Mouse (Mus musculus) heart, embryonic 14.5 days (tissue): Measurements from ENCODE around the gene Ccin. TPM values are rescaled to one million over a fixed set of nuclear protein-coding genes. Genes with fewer than 3 reads are reported as not detected.

Source experiments
- ATAC-seq: fragments of 200-750 bp; cut with Nextera tagmentation; 2 replicates; pipeline ENCODE4 v1.8.0; 2017; ENCODE audit warnings: low read depth, moderate TSS enrichment; ENCODE audit not compliant: insufficient number of reproducible peaks, insufficient read depth, low FRiP score
- H3K27ac ChIP-seq, 2 experiments: fragments of 200-500 bp in 1 of 2; fragments of 300-500 bp in 1 of 2; sonication (generic) in 1 of 2; replicated peaks in 1 of 2; 2 replicates each; pipeline ENCODE4 v1.5.1; 2012 to 2014; ENCODE audit warnings: low read depth in 2 of 2, low read length in 2 of 2, control low read depth in 1 of 2, mild to moderate bottlenecking in 1 of 2, mixed read lengths in 1 of 2; ENCODE audit not compliant: control insufficient read depth in 1 of 2, insufficient read depth in 1 of 2
- H3K27me3 ChIP-seq: fragments of 300-500 bp; sonication (generic); 2 replicates; pipeline ENCODE4 v1.6.1; 2014; ENCODE audit warnings: mild to moderate bottlenecking, low read length, control low read depth; ENCODE audit not compliant: control insufficient read depth, insufficient read depth
- H3K36me3 ChIP-seq: fragments of 300-500 bp; sonication (generic); 2 replicates; pipeline ENCODE4 v1.6.1; 2014; ENCODE audit warnings: mild to moderate bottlenecking, control low read depth, low read length, mixed read lengths; ENCODE audit not compliant: control insufficient read depth, insufficient read depth
- H3K4me1 ChIP-seq, 2 experiments: fragments of 200-500 bp in 1 of 2; fragments of 300-500 bp in 1 of 2; sonication (generic) in 1 of 2; 2 replicates each; pipeline ENCODE4 v1.6.1; 2012 to 2014; ENCODE audit warnings: low read length in 2 of 2, control low read depth in 1 of 2, mixed read lengths in 1 of 2; ENCODE audit not compliant: control insufficient read depth in 2 of 2, insufficient read depth in 2 of 2
- H3K4me2 ChIP-seq: fragments of 300-500 bp; sonication (generic); 2 replicates; pipeline ENCODE4 v1.6.1; 2014; ENCODE audit warnings: mild to moderate bottlenecking, low read length
- H3K4me3 ChIP-seq, 2 experiments: fragments of 200-500 bp in 1 of 2; fragments of 300-500 bp in 1 of 2; sonication (generic) in 1 of 2; 2 replicates each; pipeline ENCODE4 v1.5.1; 2012 to 2014; ENCODE audit warnings: low read length in 2 of 2, mild to moderate bottlenecking in 2 of 2, control low read depth in 1 of 2, low read depth in 1 of 2, moderate library complexity in 1 of 2; ENCODE audit not compliant: control insufficient read depth in 1 of 2, insufficient read depth in 1 of 2
- H3K9ac ChIP-seq: fragments of 300-500 bp; sonication (generic); 2 replicates; pipeline ENCODE4 v1.6.1; 2014; ENCODE audit warnings: mild to moderate bottlenecking, low read length
- H3K9me3 ChIP-seq: fragments of 300-500 bp; sonication (generic); 2 replicates; pipeline ENCODE4 v1.6.1; 2016; ENCODE audit warnings: low read length, control low read depth; ENCODE audit not compliant: control insufficient read depth
- WGBS: fragments of 180-500 bp; shearing (Covaris S2); extraction: QIAGEN DNeasy Blood & Tissue Kit; methylation state at CpG from one replicate; pipeline ENCODE4 v1.1.7; 2014; 5-methylcytosine and 5-hydroxymethylcytosine counted together
- polyA plus RNA-seq: library from polyadenylated mRNA; unstranded; fragments of >200 nt; fragmentation: Nextera tagmentation; extraction: Ambion mirVana; gene quantifications from 2 replicates; pipeline ENCODE4 v1.2.1, GENCODE M21; 2014

The Ccin gene
- not detected in 2 replicates for polyA plus RNA-seq

DNA sequence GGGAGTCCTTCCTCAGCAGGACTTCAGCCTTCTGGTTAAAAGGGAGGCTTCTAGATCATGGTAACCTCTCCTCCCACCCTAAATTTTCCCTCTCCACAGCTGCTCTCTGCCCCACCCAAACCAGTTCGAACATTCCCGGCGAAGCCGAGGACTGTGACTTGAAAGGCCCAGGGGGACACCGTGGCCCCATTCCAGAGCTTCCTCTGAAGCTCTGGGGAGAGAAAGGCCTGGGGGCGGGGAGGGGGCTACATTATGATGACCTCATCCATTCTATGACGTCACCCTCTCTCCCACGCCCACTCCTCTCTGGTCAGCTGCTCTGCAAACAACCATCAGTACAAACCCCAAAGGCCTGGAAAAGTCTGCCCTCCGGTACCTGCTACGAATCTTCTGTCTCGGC, at the start of gene Ccin:
Ccin (plus strand) TSS at position 303 of the 400 bp plus-strand sequence.
- Histone ChIP-seq H3K36me3 (no peaks in the 10 kb centered on the region), H3K27me3 (no peaks in the 10 kb centered on the region), H3K4me1 (peaks cover 11 to 13% of the 10 kb centered on the region in 2 experiments), H3K4me3 (peak within 1 kb of the TSS; percentile 40 to 42), H3K9me3 (no peaks in the 10 kb centered on the region), H3K4me2 (peak within 1 kb of the TSS; percentile 79), H3K9ac (peak within 1 kb of the TSS; percentile 76), H3K27ac (no peak within 1 kb of the TSS)
- ATAC-seq, result no peak
- WGBS, result 64% methylated on average over 11 of the region's 11 CpGs

- H3K9me3 ChIP-seq, result no peaks in the 10 kb centered on the region
- no peak overlapping the region for H3K27ac ChIP-seq
- no peaks in the 10 kb centered on the region for H3K27me3 ChIP-seq
- ATAC-seq, result no peak; the same call in 1 of the 2 replicates
- H3K36me3 ChIP-seq, result peaks cover 48% of the 10 kb centered on the region
- WGBS, result 82% methylated on average over 4 of the region's 4 CpGs
- no peak overlapping the region for H3K4me2 ChIP-seq
- H3K9ac ChIP-seq, result no peak overlapping the region
- peaks cover 0 to 6% of the 10 kb centered on the region in 2 experiments; a peak in 1 of 4 replicates for H3K4me1 ChIP-seq
- no peak overlapping the region for H3K4me3 ChIP-seq
Measured at GRCm38 (mm10) chr4:43936186-43936585, 47.1 kb upstream of the Ccin start.

GRCm38 (mm10) chr4:43936749-43937674, 46.3 kb upstream of the Ccin start:
- no peak for ATAC-seq
- Histone ChIP-seq H3K4me1 (no peaks in the 10 kb centered on the region; a peak in 1 of 4 replicates), H3K4me2 (no peak overlapping the region), H3K36me3 (peaks cover 47% of the 10 kb centered on the region), H3K27ac (no peak overlapping the region), H3K27me3 (no peaks in the 10 kb centered on the region), H3K9me3 (no peaks in the 10 kb centered on the region), H3K4me3 (no peak overlapping the region), H3K9ac (no peak overlapping the region)
- WGBS, result 70% methylated on average over 14 of the region's 14 CpGs

- Histone ChIP-seq H3K9ac (no peak overlapping the region), H3K27ac (no peak overlapping the region), H3K9me3 (no peaks in the 10 kb centered on the region), H3K4me3 (no peak overlapping the region), H3K36me3 (peaks cover 81% of the 10 kb centered on the region), H3K4me1 (no peaks in the 10 kb centered on the region; a peak in 1 of 4 replicates), H3K4me2 (no peak overlapping the region), H3K27me3 (no peaks in the 10 kb centered on the region)
- ATAC-seq, result no peak
- WGBS, result 82% methylated on average over 5 of the region's 5 CpGs
Measured at GRCm38 (mm10) chr4:43941315-43941714, 42.0 kb upstream of the Ccin start.

- Histone ChIP-seq H3K27ac (no peak overlapping the region), H3K4me2 (no peak overlapping the region), H3K36me3 (peaks cover 79% of the 10 kb centered on the region), H3K4me3 (no peak overlapping the region), H3K4me1 (no peaks in the 10 kb centered on the region; a peak in 1 of 4 replicates), H3K9ac (no peak overlapping the region), H3K9me3 (no peaks in the 10 kb centered on the region), H3K27me3 (no peaks in the 10 kb centered on the region)
- 89% methylated on average over 8 of the region's 8 CpGs for WGBS
- no peak for ATAC-seq
Measured at GRCm38 (mm10) chr4:43942421-43942820, 40.9 kb upstream of the Ccin start.

DNA sequence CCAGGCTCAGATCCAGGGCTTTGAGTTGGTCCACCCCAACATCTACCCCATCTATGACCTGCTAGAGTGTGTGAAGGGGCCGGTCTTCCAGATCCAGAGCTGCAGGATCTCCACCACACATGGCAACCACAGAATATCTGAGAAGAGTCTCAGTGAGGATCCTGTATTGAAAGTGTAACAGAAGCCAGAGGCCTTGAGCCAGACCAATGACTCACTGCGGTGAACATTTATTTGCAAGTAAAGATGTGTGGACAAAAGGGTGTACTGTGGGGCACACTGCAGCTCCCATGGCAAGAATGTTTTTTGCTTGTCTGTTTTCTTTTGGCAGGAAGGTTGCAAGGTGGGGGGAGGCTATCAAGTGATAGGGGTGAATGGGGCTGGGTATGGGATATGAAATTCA, 35.7 kb upstream of the Ccin start:
- Histone ChIP-seq H3K27ac (no peak overlapping the region), H3K27me3 (no peaks in the 10 kb centered on the region), H3K9me3 (no peaks in the 10 kb centered on the region), H3K4me3 (no peak overlapping the region), H3K36me3 (peaks cover 33% of the 10 kb centered on the region), H3K9ac (no peak overlapping the region), H3K4me2 (no peak overlapping the region), H3K4me1 (no peaks in the 10 kb centered on the region)
- WGBS, result 97% methylated on average over 2 of the region's 2 CpGs
- ATAC-seq, result no peak

DNA sequence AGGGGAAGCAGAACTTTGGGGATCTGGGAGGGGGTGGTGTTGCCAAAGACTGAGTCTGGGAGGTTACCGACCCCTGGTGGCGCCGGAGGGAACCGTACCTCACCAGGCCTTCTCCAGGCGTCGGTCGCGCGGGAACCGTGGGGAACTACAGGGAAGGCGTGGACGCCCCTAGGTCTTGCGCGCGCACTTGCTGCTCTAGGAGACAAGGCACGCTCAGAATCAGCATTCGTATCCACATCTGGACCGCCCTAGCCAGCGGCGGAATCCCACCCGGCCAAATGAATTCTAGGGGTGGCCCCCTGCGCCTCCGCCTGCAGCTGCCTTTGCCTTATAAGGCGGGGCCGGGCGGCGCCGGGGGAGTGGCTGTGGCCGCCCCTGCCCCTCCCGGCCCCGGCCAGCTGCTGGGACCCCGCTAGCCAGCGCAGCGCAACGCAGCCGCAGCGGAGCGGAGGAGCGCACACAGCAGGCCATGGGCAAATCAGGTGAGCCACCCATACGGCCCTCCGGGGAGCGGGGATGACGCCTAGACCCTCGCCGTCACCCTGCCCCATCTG, 25.9 kb upstream of the Ccin start, which contains the start of gene Glipr2:
Glipr2 (plus strand) TSS at position 110 of the 554 bp plus-strand sequence.
- no peaks in the 10 kb centered on the region for H3K27me3 ChIP-seq
- peak within 1 kb of the TSS; percentile 95 for H3K4me2 ChIP-seq
- H3K36me3 ChIP-seq, result no peaks in the 10 kb centered on the region
- H3K27ac ChIP-seq, result peak within 1 kb of the TSS; percentile 75 to 82
- peak; percentile 86 for ATAC-seq
- under 1% methylated on average over 45 of the region's 45 CpGs for WGBS
- peaks cover 3 to 25% of the 10 kb centered on the region in 2 experiments; a peak in 3 of 4 replicates for H3K4me1 ChIP-seq
- peak within 1 kb of the TSS; percentile 77 for H3K9ac ChIP-seq
- no peaks in the 10 kb centered on the region for H3K9me3 ChIP-seq
- peak within 1 kb of the TSS; percentile 70 to 77 for H3K4me3 ChIP-seq
